Mouse (Mus musculus) CH12.LX (cell line): Measurements from ENCODE around the gene Spatc1l.

ENCODE experiments used
- CTCF ChIP-seq, 2 experiments: IDR thresholded peaks in 1 of 2; conservative IDR thresholded peaks in 1 of 2; 2 replicates each; pipeline ENCODE4 v1.5.1; 2011 to 2012; ENCODE audit warnings: low read depth in 2 of 2, low read length in 2 of 2, improper control_type of control experiment in 1 of 2, inconsistent platforms in 1 of 2, mild to moderate bottlenecking in 1 of 2, moderate library complexity in 1 of 2
- ETS1 ChIP-seq: conservative IDR thresholded peaks from 2 replicates; pipeline ENCODE4 v1.6.1; 2012; ENCODE audit warnings: low read depth, mild to moderate bottlenecking, inconsistent platforms, low read length, improper control_type of control experiment, moderate library complexity
- MAX ChIP-seq: IDR thresholded peaks from 2 replicates; pipeline ENCODE4 v1.6.1; 2011; ENCODE audit warnings: low read length, improper control_type of control experiment
- MYC ChIP-seq: IDR thresholded peaks from 2 replicates; pipeline ENCODE4 v1.6.1; 2011; ENCODE audit warnings: low read depth, mild to moderate bottlenecking, improper control_type of control experiment, low read length
- NRF1 ChIP-seq: IDR thresholded peaks from 2 replicates; pipeline ENCODE4 v1.6.1; 2014; ENCODE audit warnings: low read depth, mild to moderate bottlenecking, inconsistent platforms, low read length, improper control_type of control experiment, moderate library complexity
- POLR2A ChIP-seq: IDR thresholded peaks from 2 replicates; pipeline ENCODE4 v1.6.1; 2011; ENCODE audit warnings: low read depth, mild to moderate bottlenecking, improper control_type of control experiment, low read length
- ZMIZ1 ChIP-seq: IDR thresholded peaks from 2 replicates; pipeline ENCODE4 v1.6.1; 2012; ENCODE audit warnings: low read depth, mild to moderate bottlenecking, inconsistent platforms, low read length, improper control_type of control experiment

DNA sequence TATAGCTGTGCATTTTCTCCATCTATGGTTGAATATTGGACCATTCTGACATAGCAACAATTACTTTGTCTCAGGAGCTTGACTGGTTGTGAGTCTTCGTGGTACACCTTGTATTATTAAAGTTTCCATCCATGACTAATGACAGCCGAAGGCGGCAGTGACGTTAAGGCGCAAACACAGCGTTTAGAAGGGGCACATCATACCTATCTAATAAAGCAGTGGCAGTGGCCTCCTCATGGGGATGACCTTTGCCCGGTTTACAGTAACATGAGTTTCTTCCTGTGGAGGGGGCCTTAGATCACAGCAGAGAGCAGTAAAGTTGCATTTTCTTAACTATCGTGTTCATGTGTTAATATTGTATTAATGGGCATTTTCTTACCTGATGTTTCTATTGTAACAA is 13.9 kb upstream of the Spatc1l start:
- TF ChIP-seq POLR2A: no peak
- no peak for TF ChIP-seq ETS1
- no peak for TF ChIP-seq MYC
- TF ChIP-seq CTCF (conservative IDR thresholded peaks at IDR 0.05 in 1 of 2, IDR thresholded peaks at IDR 0.05 in 1 of 2; ENCODE audit: low read depth in 2 of 2, low read length in 2 of 2): no peak
- no peak for TF ChIP-seq ZMIZ1
- TF ChIP-seq MAX: no peak
- no peak for TF ChIP-seq NRF1
